Mouse (Mus musculus) kidney, adult 8-10 months (tissue): ENCODE results near the gene Slc1a1.

ENCODE experiments used
- DNase-seq, 2 experiments: peaks; one replicate each; pipeline ENCODE4 v3.0.0; 2022

The Slc1a1 gene

GRCm38 (mm10) chr19:28926366-28926765 lies 91.5 kb downstream of the Slc1a1 start:
- no peak for DNase-seq

- DNase-seq, result no peak
These were observed 92.5 kb downstream of the Slc1a1 start for GRCm38 (mm10) chr19:28927396-28927795.

GRCm38 (mm10) chr19:28929034-28929433 lies 94.2 kb downstream of the Slc1a1 start:
- DNase-seq, result peak; percentile 90

DNA sequence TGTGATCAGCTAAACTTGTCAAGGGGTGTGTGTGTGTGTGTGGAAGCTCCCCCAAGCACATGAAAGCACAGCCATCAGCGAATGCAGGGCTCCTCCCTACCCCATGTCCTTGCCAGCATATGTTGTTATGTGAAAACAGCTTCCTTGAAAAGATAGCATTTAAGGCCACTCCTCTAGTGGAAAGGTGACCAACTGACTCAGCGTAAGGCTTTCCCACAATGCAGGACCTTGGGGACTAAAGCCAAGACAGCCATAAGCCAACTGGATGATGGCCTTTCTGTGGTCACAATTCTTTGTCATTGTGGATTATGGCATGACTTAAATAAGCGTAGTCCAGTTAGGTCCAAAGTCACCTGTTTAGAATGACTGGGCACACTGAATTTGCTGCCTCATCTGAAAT lies 100.0 kb downstream of the Slc1a1 start:
- no peak for DNase-seq

DNA sequence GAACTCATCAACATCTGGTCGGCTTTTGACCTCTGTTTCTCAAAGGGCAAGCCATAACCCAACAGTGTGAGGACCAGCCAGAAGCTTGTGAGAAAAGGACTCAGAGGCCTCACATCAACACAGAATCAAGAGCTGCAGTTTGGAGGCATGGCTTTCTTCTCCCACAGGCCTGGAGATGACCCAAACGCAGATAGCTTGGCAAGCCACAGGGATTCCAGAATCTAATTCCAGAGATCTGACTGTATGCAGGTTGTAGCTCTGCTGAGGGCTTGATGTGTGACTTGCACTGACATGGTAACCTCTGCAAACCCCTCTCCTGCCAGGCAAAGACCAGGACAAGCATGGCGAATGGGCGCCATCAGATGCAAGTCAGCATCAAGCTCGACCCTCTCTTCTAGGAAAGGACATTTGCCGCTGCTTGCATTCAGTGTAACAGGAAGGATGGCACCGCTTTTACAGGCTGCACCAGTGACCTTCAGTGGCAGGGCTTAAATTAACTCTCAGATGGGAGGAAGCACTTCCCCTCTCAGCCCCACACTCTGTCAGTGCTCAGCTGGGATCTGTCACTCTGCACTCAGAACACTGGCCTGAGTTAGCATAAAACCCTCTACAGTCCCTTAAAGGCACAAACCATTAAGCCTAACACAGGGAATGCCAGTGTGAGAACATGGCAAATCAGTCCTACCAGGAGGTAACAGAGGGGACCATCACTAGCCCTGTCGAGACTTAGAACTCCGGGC lies 105.5 kb downstream of the Slc1a1 start:
- DNase-seq, result no peak

- no peak for DNase-seq
These were observed 106.4 kb downstream of the Slc1a1 start for GRCm38 (mm10) chr19:28941271-28941670.

GRCm38 (mm10) chr19:28946782-28947181 lies 111.9 kb downstream of the Slc1a1 start:
- DNase-seq, result no peak

DNA sequence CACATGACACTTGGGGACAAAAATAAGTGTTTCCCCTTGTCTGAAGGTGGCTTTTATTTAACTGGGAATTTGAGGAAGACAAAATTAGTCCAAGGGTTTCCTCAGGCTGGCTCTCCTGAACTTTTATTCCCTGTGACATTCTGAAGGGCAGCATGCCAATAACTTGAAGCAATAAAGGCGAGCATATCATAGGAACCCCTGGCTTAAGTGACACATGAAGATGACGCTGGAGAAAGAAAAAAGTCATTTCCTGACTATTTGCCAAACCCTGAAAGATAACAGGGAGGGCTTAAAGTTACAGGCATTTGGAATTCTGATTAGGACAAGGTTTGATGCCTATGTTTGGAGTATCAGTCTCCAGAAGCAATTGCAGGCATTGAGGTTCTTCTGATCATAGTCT lies 112.5 kb downstream of the Slc1a1 start:
- DNase-seq, result no peak

DNA sequence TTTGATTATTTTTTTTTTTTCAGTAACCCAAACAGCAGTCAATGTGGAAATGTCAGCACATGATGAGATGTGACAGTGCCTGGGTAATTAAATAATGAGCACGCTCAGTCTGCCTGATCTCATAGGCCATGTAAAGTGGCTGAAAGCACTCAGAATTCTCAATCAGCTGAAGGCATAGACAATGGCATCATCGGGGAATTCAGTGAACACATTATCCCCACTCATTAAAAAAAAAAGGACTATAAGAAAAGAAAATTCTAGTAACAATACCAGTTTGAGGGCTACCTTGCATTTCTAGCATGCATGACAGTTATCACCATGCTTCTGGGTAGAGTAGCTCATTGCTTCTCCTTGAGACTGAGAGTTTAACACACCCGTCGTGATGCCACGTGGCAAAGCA lies 116.4 kb downstream of the Slc1a1 start:
- DNase-seq, result no peak

- no peak for DNase-seq
These were observed 128.3 kb downstream of the Slc1a1 start for GRCm38 (mm10) chr19:28963113-28963512.

- no peak for DNase-seq
These were observed 128.6 kb downstream of the Slc1a1 start for GRCm38 (mm10) chr19:28963513-28963841.
